ENCODE assay signal across 23 mouse cellular contexts in the genomic region with DNA sequence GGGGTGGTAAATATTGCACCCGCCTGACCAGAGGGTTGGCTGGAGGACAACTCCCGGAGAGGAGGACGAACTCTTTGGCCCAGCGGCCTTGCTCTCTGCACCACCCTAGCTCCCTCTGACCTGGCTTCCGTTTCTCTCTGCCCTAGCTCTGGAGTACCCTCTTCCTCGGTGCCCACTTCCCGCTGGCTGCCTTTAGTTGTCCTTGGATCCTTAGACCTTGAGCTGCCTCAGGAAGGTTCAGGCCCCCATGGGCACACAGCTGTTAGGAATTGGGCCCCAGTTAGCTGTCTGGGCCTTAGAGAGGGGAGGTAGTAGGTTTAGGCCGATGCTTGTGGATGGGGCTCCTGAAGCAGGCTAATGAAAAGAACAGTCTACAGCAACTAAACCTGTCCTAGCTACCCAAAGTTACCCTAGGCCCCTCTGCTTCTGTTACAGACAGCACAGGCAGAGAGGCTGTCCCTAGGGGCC. TPM values are rescaled to one million over a fixed set of nuclear protein-coding genes. Genes with fewer than 3 reads are reported as not detected.
DNase-seq lines count a peak whose midpoint lies in the region; ATAC-seq lines count a peak whose summit lies in the region.
"Had no signal": no experiment of that assay in that cellular context is flagged by ENCODE, and none has a peak within 500 bp of the region (broad histone marks: within the 10 kb centered on the region; RNA-seq: fewer than 3 reads in every experiment).

No protein-coding gene starts in this region.

- H3K4me1 ChIP-seq in heart, embryonic 10.5 days = peaks cover 44% of the 10 kb centered on the region
- peaks cover 6% of the 10 kb centered on the region for H3K4me1 ChIP-seq in midbrain, embryonic 11.5 days (ENCODE audit: control insufficient read depth, insufficient read depth, low read length)
- H3K4me1 ChIP-seq in midbrain, embryonic 15.5 days = peaks cover 14% of the 10 kb centered on the region
- peaks cover 3% of the 10 kb centered on the region; the same call in 1 of the 2 replicates for H3K4me1 ChIP-seq in embryonic facial prominence, embryonic 14.5 days (ENCODE audit: control insufficient read depth, insufficient read depth, low read length)
- H3K4me1 ChIP-seq in neural tube, embryonic 12.5 days = peaks cover 18% of the 10 kb centered on the region

- peaks cover 99% of the 10 kb centered on the region for H3K27me3 ChIP-seq in heart, embryonic 10.5 days (ENCODE audit: insufficient read depth, poor library complexity, severe bottlenecking)
- peaks cover 99% of the 10 kb centered on the region for H3K27me3 ChIP-seq in midbrain, embryonic 11.5 days (ENCODE audit: control insufficient read depth, insufficient read depth, low read length)
- H3K27me3 ChIP-seq in midbrain, embryonic 15.5 days (replicated peaks) = peaks cover 92% of the 10 kb centered on the region
- peaks cover 99% of the 10 kb centered on the region for H3K27me3 ChIP-seq in embryonic facial prominence, embryonic 14.5 days (replicated peaks; ENCODE audit: control insufficient read depth, insufficient read depth, low read length)
- H3K27me3 ChIP-seq in neural tube, embryonic 12.5 days (replicated peaks) = peaks cover 99% of the 10 kb centered on the region

- H3K27ac ChIP-seq in heart, embryonic 10.5 days = no peak overlapping the region
- H3K27ac ChIP-seq in midbrain, embryonic 11.5 days (ENCODE audit: low read depth, low read length) = no peak overlapping the region
- no peak overlapping the region for H3K27ac ChIP-seq in midbrain, embryonic 15.5 days
- no peak overlapping the region for H3K27ac ChIP-seq in embryonic facial prominence, embryonic 14.5 days (replicated peaks; ENCODE audit: low read depth, low read length)
- no peak overlapping the region for H3K27ac ChIP-seq in neural tube, embryonic 12.5 days
- H3K27ac ChIP-seq: gastrocnemius, adult 2 months; kidney, postnatal 0 days; midbrain, embryonic 13.5 days had no signal

- H3K9me3 ChIP-seq in heart, embryonic 10.5 days = no peaks in the 10 kb centered on the region
- H3K9me3 ChIP-seq in midbrain, embryonic 11.5 days (ENCODE audit: control insufficient read depth, low read length) = peaks cover 4% of the 10 kb centered on the region; the same call in 1 of the 2 replicates
- no peaks in the 10 kb centered on the region for H3K9me3 ChIP-seq in midbrain, embryonic 15.5 days
- peaks cover 7% of the 10 kb centered on the region; the same call in 1 of the 2 replicates for H3K9me3 ChIP-seq in embryonic facial prominence, embryonic 14.5 days (ENCODE audit: control insufficient read depth, low read length)
- peaks cover 5% of the 10 kb centered on the region; the same call in 1 of the 2 replicates for H3K9me3 ChIP-seq in neural tube, embryonic 12.5 days
- H3K9me3 ChIP-seq: G1E; midbrain, embryonic 13.5 days had no signal

- no peak for DNase-seq in heart, embryonic 10.5 days (ENCODE audit: low spot score)
- no peak for DNase-seq in heart, postnatal 36 days
- DNase-seq in midbrain, embryonic 11.5 days (ENCODE audit: low spot score, missing footprints) = peak; percentile 94
- no peak for DNase-seq in embryonic facial prominence, embryonic 14.5 days (ENCODE audit: low spot score)
- no peak for DNase-seq in layer of hippocampus, adult 9-10 months (ENCODE audit: low spot score)
- DNase-seq in ovary, postnatal 10 days (ENCODE audit: low spot score) = no peak
- DNase-seq: cerebellum, adult 18-20 months; cerebellum, postnatal 36 days; gastrocnemius, adult 2 months; kidney, adult 11 months; layer of hippocampus, postnatal 36 days; liver; right cerebral cortex, adult 18-20 months had no signal

- no peak for ATAC-seq in midbrain, embryonic 11.5 days (ENCODE audit: low FRiP score)
- no peak for ATAC-seq in midbrain, embryonic 15.5 days (replicated peaks)
- ATAC-seq in embryonic facial prominence, embryonic 14.5 days (ENCODE audit: low read depth) = no peak
- ATAC-seq in neural tube, embryonic 12.5 days (ENCODE audit: low FRiP score, low read depth) = no peak
- ATAC-seq: forebrain, embryonic 16.5 days; lung, postnatal 0 days; midbrain, embryonic 13.5 days had no signal

- no peak overlapping the region for H3K4me2 ChIP-seq in midbrain, embryonic 11.5 days
- H3K4me2 ChIP-seq in midbrain, embryonic 15.5 days = no peak overlapping the region
- H3K4me2 ChIP-seq in embryonic facial prominence, embryonic 14.5 days (ENCODE audit: low read depth, low read length) = peak overlapping the region; percentile 41; the same call in 1 of the 2 replicates
- H3K4me2 ChIP-seq in neural tube, embryonic 12.5 days (replicated peaks) = peak overlapping the region; percentile 24; the same call in 1 of the 2 replicates
- H3K4me2 ChIP-seq: midbrain, embryonic 13.5 days had no signal

- WGBS in heart, embryonic 10.5 days = 10% methylated on average over 8 of the region's 8 CpGs
- WGBS in midbrain, embryonic 11.5 days = under 1% methylated on average over 8 of the region's 8 CpGs
- 4% methylated on average over 8 of the region's 8 CpGs for WGBS in midbrain, embryonic 15.5 days
- 3% methylated on average over 8 of the region's 8 CpGs for WGBS in embryonic facial prominence, embryonic 14.5 days
- under 1% methylated on average over 8 of the region's 8 CpGs for WGBS in neural tube, embryonic 12.5 days

- peak overlapping the region; percentile 44 for H3K4me3 ChIP-seq in heart, embryonic 10.5 days
- no peak overlapping the region for H3K4me3 ChIP-seq in midbrain, embryonic 11.5 days (ENCODE audit: low read depth, low read length)
- no peak overlapping the region for H3K4me3 ChIP-seq in midbrain, embryonic 15.5 days
- peak overlapping the region; percentile 24; the same call in 1 of the 2 replicates for H3K4me3 ChIP-seq in embryonic facial prominence, embryonic 14.5 days (ENCODE audit: low read depth, low read length)
- no peak overlapping the region for H3K4me3 ChIP-seq in neural tube, embryonic 12.5 days
- H3K4me3 ChIP-seq: gastrocnemius, adult 2 months; midbrain, embryonic 13.5 days had no signal

- intact Hi-C loops in heart, postnatal 36 days (cut with DNase I) = no loop called here

- H3K9ac ChIP-seq in midbrain, embryonic 11.5 days (ENCODE audit: low read length) = no peak overlapping the region
- no peak overlapping the region for H3K9ac ChIP-seq in midbrain, embryonic 15.5 days
- no peak overlapping the region for H3K9ac ChIP-seq in embryonic facial prominence, embryonic 14.5 days (ENCODE audit: low read depth, low read length)
- H3K9ac ChIP-seq in neural tube, embryonic 12.5 days = no peak overlapping the region
- H3K9ac ChIP-seq: midbrain, embryonic 13.5 days had no signal

- H3K36me3 ChIP-seq in heart, embryonic 10.5 days = no peaks in the 10 kb centered on the region
- no peaks in the 10 kb centered on the region for H3K36me3 ChIP-seq in midbrain, embryonic 11.5 days (ENCODE audit: control insufficient read depth, insufficient read depth, low read length)
- H3K36me3 ChIP-seq in midbrain, embryonic 15.5 days (replicated peaks) = no peaks in the 10 kb centered on the region
- H3K36me3 ChIP-seq in embryonic facial prominence, embryonic 14.5 days (ENCODE audit: control insufficient read depth, insufficient read depth, low read length) = no peaks in the 10 kb centered on the region
- no peaks in the 10 kb centered on the region for H3K36me3 ChIP-seq in neural tube, embryonic 12.5 days
- H3K36me3 ChIP-seq: G1E; midbrain, embryonic 13.5 days had no signal

RNA-seq across cellular contexts. Expression of a gene that starts 1.7 kb away (rescaled TPM):
- 1.0 and 4.1 TPM in 2 replicates for polyA plus RNA-seq in heart, embryonic 10.5 days (2016; fragmentation: Nextera tagmentation; extraction: Ambion mirVana)
- not detected for total RNA-seq in heart, postnatal 36 days (2021)
- 0.27 and 0.32 TPM in 2 replicates for polyA plus RNA-seq in midbrain, embryonic 11.5 days (2014; fragmentation: Nextera tagmentation; extraction: Ambion mirVana)
- polyA plus RNA-seq in midbrain, embryonic 15.5 days (2015; fragmentation: Nextera tagmentation; extraction: Ambion mirVana) = not detected in 2 replicates
- 1.7 and 1.9 TPM in 2 replicates for polyA plus RNA-seq in embryonic facial prominence, embryonic 14.5 days (2014; fragmentation: Nextera tagmentation; extraction: Ambion mirVana)
- 2.0 and 2.4 TPM in 2 replicates for polyA plus RNA-seq in neural tube, embryonic 12.5 days (2016; fragmentation: Nextera tagmentation; extraction: Ambion mirVana)
- total RNA-seq: adrenal gland, postnatal 4 days; gastrocnemius, adult 2 months; layer of hippocampus, postnatal 36 days; left cerebral cortex, postnatal 25 days had no signal
- polyA plus RNA-seq: forebrain, embryonic 16.5 days; G1E; kidney, postnatal 0 days; lung, postnatal 0 days; small intestine, adult 2 months had no signal

Comparison
In these comparisons a context has a peak if more than half of its experiments do, and no peak if none do; other contexts are left out.
1. H3K4me3 ChIP-seq: peak in heart, embryonic 10.5 days (single experiment) and embryonic facial prominence, embryonic 14.5 days (single experiment); none in midbrain, embryonic 11.5 days (single experiment), midbrain, embryonic 15.5 days (single experiment) and neural tube, embryonic 12.5 days (single experiment).
2. H3K4me2 ChIP-seq: peak in embryonic facial prominence, embryonic 14.5 days (single experiment) and neural tube, embryonic 12.5 days (single experiment); none in midbrain, embryonic 11.5 days (single experiment) and midbrain, embryonic 15.5 days (single experiment).